In the genomic region with DNA sequence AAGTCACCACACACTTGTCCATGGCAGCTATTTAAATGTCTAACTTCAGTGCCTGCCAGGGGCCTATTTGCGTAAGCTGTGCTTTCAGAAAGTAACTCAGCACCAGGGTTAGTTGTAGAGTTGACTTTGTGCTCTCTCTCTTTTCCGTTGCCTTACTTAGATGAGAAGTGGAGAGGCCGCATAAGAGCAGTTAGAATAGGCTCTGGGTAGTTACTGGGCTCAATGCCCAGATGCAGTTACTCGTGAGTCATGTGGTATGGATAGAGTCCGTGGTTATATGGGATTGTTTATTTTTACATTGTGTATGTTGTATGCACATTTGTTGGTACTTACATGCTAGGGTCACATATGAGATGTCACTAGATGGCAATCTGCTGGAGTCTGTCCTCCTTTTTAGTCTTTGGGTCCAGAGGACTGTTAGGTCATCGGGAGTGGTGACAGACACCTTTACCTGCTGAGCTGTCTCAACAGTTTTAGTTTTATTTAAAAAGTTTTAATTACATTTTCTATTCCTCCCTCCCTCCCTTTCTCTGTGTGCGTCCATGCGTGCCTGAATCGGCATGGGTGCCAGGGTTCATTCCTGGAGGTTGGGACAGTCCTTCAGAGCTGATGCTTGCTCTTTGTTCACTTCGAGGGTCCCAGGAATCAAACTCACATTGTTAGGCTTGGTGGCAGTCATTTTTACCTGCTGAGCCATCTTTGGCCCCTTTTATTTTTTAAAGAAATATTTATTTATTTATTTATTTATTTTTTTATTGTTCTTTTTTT, we compare ENCODE assay signal across 10 mouse cellular contexts. TPM values are rescaled to one million over a fixed set of nuclear protein-coding genes. Genes with fewer than 3 reads are reported as not detected.
A peak's percentile ranks its signal among the peaks of the same experiment; 100 is the strongest.
DNase-seq lines count a peak whose midpoint lies in the region; ATAC-seq and TF ChIP-seq lines count a peak whose summit lies in the region.
"Had no signal": no experiment of that assay in that cellular context is flagged by ENCODE, and none has a peak within 500 bp of the region (broad histone marks: within the 10 kb centered on the region; RNA-seq: fewer than 3 reads in every experiment).

No protein-coding gene starts in this region.

- H3K36me3 ChIP-seq in intestine, postnatal 0 days (ENCODE audit: control insufficient read depth, insufficient read depth), result no peaks in the 10 kb centered on the region
- H3K36me3 ChIP-seq in intestine, embryonic 15.5 days, result no peaks in the 10 kb centered on the region
- H3K36me3 ChIP-seq in MEL (ENCODE audit: control insufficient read depth in 1 of 2, insufficient read depth in 2 of 2, low read length in 2 of 2), result peaks cover 0 to 41% of the 10 kb centered on the region in 2 experiments; a peak in 2 of 4 replicates

- peaks cover 8% of the 10 kb centered on the region; the same call in 1 of the 2 replicates for H3K4me1 ChIP-seq in intestine, postnatal 0 days (replicated peaks; ENCODE audit: control insufficient read depth, insufficient read depth, low read length)
- peaks cover 10% of the 10 kb centered on the region; the same call in 1 of the 2 replicates for H3K4me1 ChIP-seq in intestine, embryonic 15.5 days (replicated peaks)
- peaks cover 15 to 38% of the 10 kb centered on the region in 2 experiments for H3K4me1 ChIP-seq in MEL (ENCODE audit: control insufficient read depth in 1 of 2, insufficient read depth in 2 of 2, low read length in 2 of 2)

- peak overlapping the region; percentile 21; the same call in 1 of the 2 replicates for H3K4me2 ChIP-seq in intestine, postnatal 0 days (replicated peaks; ENCODE audit: low read depth)
- no peak overlapping the region for H3K4me2 ChIP-seq in intestine, embryonic 15.5 days (replicated peaks)

- ATAC-seq in intestine, postnatal 0 days, result no peak
- ATAC-seq in intestine, embryonic 15.5 days, result no peak

- H3K4me3 ChIP-seq in intestine, postnatal 0 days (ENCODE audit: low read depth, low read length), result no peak overlapping the region
- no peak overlapping the region for H3K4me3 ChIP-seq in intestine, embryonic 15.5 days (replicated peaks)
- peak overlapping the region; percentile 47 to 98 for H3K4me3 ChIP-seq in MEL (ENCODE audit: control insufficient read depth in 1 of 2, insufficient read depth in 1 of 2, low read depth in 2 of 2, low read length in 2 of 2)
- H3K4me3 ChIP-seq: erythroblast, embryonic 14.5 days had no signal

- DNase-seq in MEL (ENCODE audit: low read depth, low spot score), result peak; percentile 92
- DNase-seq in brain, embryonic 14.5 days (ENCODE audit: low read depth), result peak; percentile 62
- peak; percentile 78 for DNase-seq in lung, postnatal 36 days
- no peak for DNase-seq in gastrocnemius, postnatal 25 days
- DNase-seq in urinary bladder, postnatal 4 days (ENCODE audit: low spot score in 2 of 2), result no peak
- DNase-seq: layer of hippocampus, adult 9-11 months; thymus, postnatal 14 days had no signal

- peak; percentile 50 to 71 for TF ChIP-seq EP300 in MEL (IDR thresholded peaks at IDR 0.05; ENCODE audit: low read depth in 1 of 2, low read length in 2 of 2)

- peaks cover 46% of the 10 kb centered on the region for H3K79me2 ChIP-seq in MEL (ENCODE audit: control insufficient read depth, insufficient read depth, low read length, poor library complexity)

- H3K27ac ChIP-seq in intestine, postnatal 0 days (ENCODE audit: low read depth, low read length), result no peak overlapping the region
- no peak overlapping the region for H3K27ac ChIP-seq in intestine, embryonic 15.5 days
- H3K27ac ChIP-seq in MEL (ENCODE audit: control insufficient read depth, low read depth, low read length), result peak overlapping the region; percentile 97

- no peak for TF ChIP-seq RAD21 in MEL (IDR thresholded peaks at IDR 0.05; ENCODE audit: low read depth, low read length)

- no peaks in the 10 kb centered on the region for H3K9me3 ChIP-seq in intestine, postnatal 0 days (ENCODE audit: control insufficient read depth)
- no peaks in the 10 kb centered on the region for H3K9me3 ChIP-seq in intestine, embryonic 15.5 days
- no peaks in the 10 kb centered on the region for H3K9me3 ChIP-seq in MEL (replicated peaks; ENCODE audit: insufficient read depth, low read length)

- TF ChIP-seq CTCF in intestine, postnatal 0 days (IDR thresholded peaks at IDR 0.05; ENCODE audit: low read depth), result no peak
- no peak for TF ChIP-seq CTCF in MEL (IDR thresholded peaks at IDR 0.05 in 2 of 3, conservative IDR thresholded peaks at IDR 0.05 in 1 of 3; ENCODE audit: control insufficient read depth in 1 of 3, insufficient read depth in 1 of 3, low read depth in 2 of 3, low read length in 3 of 3, poor library complexity in 1 of 3, severe bottlenecking in 1 of 3)
- TF ChIP-seq CTCF in brain, embryonic 14.5 days (IDR thresholded peaks at IDR 0.05; ENCODE audit: borderline replicate concordance, extremely low read depth, insufficient read depth, insufficient read length), result no peak

- H3K27me3 ChIP-seq in intestine, postnatal 0 days (replicated peaks; ENCODE audit: control insufficient read depth, insufficient read depth, low read length), result no peaks in the 10 kb centered on the region
- H3K27me3 ChIP-seq in intestine, embryonic 15.5 days (replicated peaks), result no peaks in the 10 kb centered on the region
- no peaks in the 10 kb centered on the region for H3K27me3 ChIP-seq in MEL (ENCODE audit: control insufficient read depth in 1 of 2, insufficient read depth in 2 of 2, low read length in 2 of 2)

- peak in 1 of 2 experiments; percentile 57; a peak in 2 of 4 replicates for TF ChIP-seq POLR2A in MEL (IDR thresholded peaks at IDR 0.05; ENCODE audit: control insufficient read depth in 1 of 2, insufficient read depth in 1 of 2, low read depth in 1 of 2, low read length in 2 of 2, poor library complexity in 1 of 2)
- no peak for TF ChIP-seq POLR2A in brain, embryonic 14.5 days (IDR thresholded peaks at IDR 0.05; ENCODE audit: borderline replicate concordance, extremely low read depth, insufficient read depth, insufficient read length, poor library complexity, severe bottlenecking)

- 66% methylated on average over 10 of the region's 10 CpGs for WGBS in intestine, postnatal 0 days
- 70% methylated on average over 10 of the region's 10 CpGs for WGBS in intestine, embryonic 15.5 days

- no peak overlapping the region for H3K9ac ChIP-seq in intestine, postnatal 0 days (ENCODE audit: low read depth, low read length)
- H3K9ac ChIP-seq in intestine, embryonic 15.5 days, result no peak overlapping the region
- peak overlapping the region; percentile 71 for H3K9ac ChIP-seq in MEL (ENCODE audit: control insufficient read depth, low read depth, low read length, poor library complexity, severe bottlenecking)

TF ChIP-seq in MEL, 35 proteins besides CTCF, POLR2A, EP300 and RAD21 (continues in another document):
- TF ChIP-seq ETS1 (IDR thresholded peaks at IDR 0.05; ENCODE audit: low read depth, low read length) (peak; percentile 44; the same call in 1 of the 2 replicates), GABPA (IDR thresholded peaks at IDR 0.05; ENCODE audit: low read depth, low read length) (no peak), MAZ (IDR thresholded peaks at IDR 0.05; ENCODE audit: low read depth, low read length) (no peak), RCOR1 (IDR thresholded peaks at IDR 0.05; ENCODE audit: low read depth, low read length) (0 out of 2 replicates have a peak, but pooled peaks have one; percentile 2), SIN3A (IDR thresholded peaks at IDR 0.05; ENCODE audit: low read length) (peak; percentile 51), ZKSCAN1 (IDR thresholded peaks at IDR 0.05; ENCODE audit: low read depth, low read length) (no peak), MYB (IDR thresholded peaks at IDR 0.05; ENCODE audit: low read depth, low read length) (peak; percentile 72; the same call in 1 of the 2 replicates), TBP (IDR thresholded peaks at IDR 0.05; ENCODE audit: low read depth, low read length) (peak; percentile 51; the same call in 1 of the 2 replicates), MXI1 (IDR thresholded peaks at IDR 0.05; ENCODE audit: low read depth, low read length) (peak; percentile 71), HCFC1 (IDR thresholded peaks at IDR 0.05; ENCODE audit: low read depth, low read length) (peak; percentile 47; the same call in 1 of the 2 replicates), MAX (IDR thresholded peaks at IDR 0.05; ENCODE audit: low read length) (no peak), E2F4 (IDR thresholded peaks at IDR 0.05; ENCODE audit: borderline replicate concordance, low read depth, low read length) (no peak), ZC3H11A (IDR thresholded peaks at IDR 0.05; ENCODE audit: low read depth, low read length) (no peak), MAFK (IDR thresholded peaks at IDR 0.05; ENCODE audit: borderline replicate concordance, low read depth, low read length) (no peak), POLR2AphosphoS5 (IDR thresholded peaks at IDR 0.05; ENCODE audit: borderline replicate concordance, low read depth, low read length) (no peak), TCF12 (IDR thresholded peaks at IDR 0.05; ENCODE audit: low read depth, low read length) (no peak), CHD1 (IDR thresholded peaks at IDR 0.05; ENCODE audit: low read depth, low read length) (no peak), UBTF (IDR thresholded peaks at IDR 0.05; ENCODE audit: borderline replicate concordance, insufficient read depth, low read depth, low read length) (no peak), ZMIZ1 (IDR thresholded peaks at IDR 0.05; ENCODE audit: low read depth, low read length) (no peak), TAL1 (IDR thresholded peaks at IDR 0.05; ENCODE audit: low read length) (no peak), MYC (IDR thresholded peaks at IDR 0.05; ENCODE audit: low read depth, low read length) (no peak), ZNF384 (IDR thresholded peaks at IDR 0.05; ENCODE audit: low read depth, low read length) (no peak), MEF2A (IDR thresholded peaks at IDR 0.05; ENCODE audit: extremely low read depth, insufficient replicate concordance, low read depth, low read length, poor library complexity, severe bottlenecking) (no peak), USF2 (IDR thresholded peaks at IDR 0.05; ENCODE audit: borderline replicate concordance in 1 of 2, insufficient read depth in 1 of 2, low read depth in 1 of 2, low read length in 2 of 2) (no peak), NELFE (IDR thresholded peaks at IDR 0.05; ENCODE audit: low read depth, low read length) (no peak), GATA1 (IDR thresholded peaks at IDR 0.05; ENCODE audit: low read depth, low read length) (no peak), POLR2AphosphoS2 (IDR thresholded peaks at IDR 0.05; ENCODE audit: low read length) (no peak)

RNA-seq across cellular contexts. Expression of gene Fam117b, which starts 3.2 kb away (rescaled TPM):
- polyA plus RNA-seq in intestine, postnatal 0 days (2015; fragmentation: Nextera tagmentation; extraction: Ambion mirVana), result 3.6 and 3.7 TPM in 2 replicates
- polyA plus RNA-seq in intestine, embryonic 15.5 days (2015; fragmentation: Nextera tagmentation; extraction: Ambion mirVana), result 6.6 and 7.8 TPM in 2 replicates
- total RNA-seq in MEL (2012; rRNA removed), result 11.2 and 17.1 TPM in 2 replicates
- polyA plus RNA-seq in MEL (2012; ENCODE audit: insufficient read depth in 1 of 2, insufficient read length in 2 of 2, low read depth in 1 of 2, low replicate concordance in 2 of 2, missing spikeins in 1 of 2), result 10 to 100 TPM in 1 of 2 experiments, not detected in 1; 15.5 TPM
- polyA plus RNA-seq in brain, embryonic 14.5 days (2012; rRNA removed), result 42.6 and 71.0 TPM in 2 replicates
- total RNA-seq in gastrocnemius, postnatal 25 days (2021), result 1 to 10 TPM; 3.5 to 4.6 TPM

Comparison
In these comparisons a context has a peak if more than half of its experiments do, and no peak if none do; other contexts are left out.
1. H3K4me3 ChIP-seq: peak in MEL (2 of 2); none in intestine, postnatal 0 days (single experiment) and intestine, embryonic 15.5 days (single experiment).
2. DNase-seq: peak in MEL (single experiment), brain, embryonic 14.5 days (single experiment) and lung, postnatal 36 days (single experiment); none in gastrocnemius, postnatal 25 days (single experiment) and urinary bladder, postnatal 4 days (0 of 2).